Mouse (Mus musculus): ENCODE data around the gene Polrmt.

- no peak for TF ChIP-seq POLR2A (IDR thresholded peaks at IDR 0.05; ENCODE audit: extremely low read depth, insufficient read depth, low read length)
- no peak; the same call in 1 of the 2 replicates for TF ChIP-seq CTCF (IDR thresholded peaks at IDR 0.05; ENCODE audit: low read depth, low read length)
Measured at GRCm38 (mm10) chr10:79774486-79775279, 28.3 kb upstream of the Polrmt start.
